Mouse (Mus musculus) heart, embryonic 14.5 days (tissue): ENCODE data around the gene Bdnf. TPM values are rescaled to one million over a fixed set of nuclear protein-coding genes. Genes with fewer than 3 reads are reported as not detected.

Source experiments
- ATAC-seq: fragments of 200-750 bp; cut with Nextera tagmentation; 2 replicates; pipeline ENCODE4 v1.8.0; 2017; ENCODE audit warnings: low read depth, moderate TSS enrichment; ENCODE audit not compliant: insufficient number of reproducible peaks, insufficient read depth, low FRiP score
- H3K27ac ChIP-seq, 2 experiments: fragments of 200-500 bp in 1 of 2; fragments of 300-500 bp in 1 of 2; sonication (generic) in 1 of 2; replicated peaks in 1 of 2; 2 replicates each; pipeline ENCODE4 v1.5.1; 2012 to 2014; ENCODE audit warnings: low read depth in 2 of 2, low read length in 2 of 2, control low read depth in 1 of 2, mild to moderate bottlenecking in 1 of 2, mixed read lengths in 1 of 2; ENCODE audit not compliant: control insufficient read depth in 1 of 2, insufficient read depth in 1 of 2
- H3K27me3 ChIP-seq: fragments of 300-500 bp; sonication (generic); 2 replicates; pipeline ENCODE4 v1.6.1; 2014; ENCODE audit warnings: mild to moderate bottlenecking, low read length, control low read depth; ENCODE audit not compliant: control insufficient read depth, insufficient read depth
- H3K36me3 ChIP-seq: fragments of 300-500 bp; sonication (generic); 2 replicates; pipeline ENCODE4 v1.6.1; 2014; ENCODE audit warnings: mild to moderate bottlenecking, control low read depth, low read length, mixed read lengths; ENCODE audit not compliant: control insufficient read depth, insufficient read depth
- H3K4me1 ChIP-seq, 2 experiments: fragments of 200-500 bp in 1 of 2; fragments of 300-500 bp in 1 of 2; sonication (generic) in 1 of 2; 2 replicates each; pipeline ENCODE4 v1.6.1; 2012 to 2014; ENCODE audit warnings: low read length in 2 of 2, control low read depth in 1 of 2, mixed read lengths in 1 of 2; ENCODE audit not compliant: control insufficient read depth in 2 of 2, insufficient read depth in 2 of 2
- H3K4me2 ChIP-seq: fragments of 300-500 bp; sonication (generic); 2 replicates; pipeline ENCODE4 v1.6.1; 2014; ENCODE audit warnings: mild to moderate bottlenecking, low read length
- H3K4me3 ChIP-seq, 2 experiments: fragments of 200-500 bp in 1 of 2; fragments of 300-500 bp in 1 of 2; sonication (generic) in 1 of 2; 2 replicates each; pipeline ENCODE4 v1.5.1; 2012 to 2014; ENCODE audit warnings: low read length in 2 of 2, mild to moderate bottlenecking in 2 of 2, control low read depth in 1 of 2, low read depth in 1 of 2, moderate library complexity in 1 of 2; ENCODE audit not compliant: control insufficient read depth in 1 of 2, insufficient read depth in 1 of 2
- H3K9ac ChIP-seq: fragments of 300-500 bp; sonication (generic); 2 replicates; pipeline ENCODE4 v1.6.1; 2014; ENCODE audit warnings: mild to moderate bottlenecking, low read length
- H3K9me3 ChIP-seq: fragments of 300-500 bp; sonication (generic); 2 replicates; pipeline ENCODE4 v1.6.1; 2016; ENCODE audit warnings: low read length, control low read depth; ENCODE audit not compliant: control insufficient read depth
- WGBS: fragments of 180-500 bp; shearing (Covaris S2); extraction: QIAGEN DNeasy Blood & Tissue Kit; methylation state at CpG from one replicate; pipeline ENCODE4 v1.1.7; 2014; 5-methylcytosine and 5-hydroxymethylcytosine counted together
- polyA plus RNA-seq: library from polyadenylated mRNA; unstranded; fragments of >200 nt; fragmentation: Nextera tagmentation; extraction: Ambion mirVana; gene quantifications from 2 replicates; pipeline ENCODE4 v1.2.1, GENCODE M21; 2014

Gene Bdnf
- polyA plus RNA-seq = 0.15 and 0.45 TPM in 2 replicates

DNA sequence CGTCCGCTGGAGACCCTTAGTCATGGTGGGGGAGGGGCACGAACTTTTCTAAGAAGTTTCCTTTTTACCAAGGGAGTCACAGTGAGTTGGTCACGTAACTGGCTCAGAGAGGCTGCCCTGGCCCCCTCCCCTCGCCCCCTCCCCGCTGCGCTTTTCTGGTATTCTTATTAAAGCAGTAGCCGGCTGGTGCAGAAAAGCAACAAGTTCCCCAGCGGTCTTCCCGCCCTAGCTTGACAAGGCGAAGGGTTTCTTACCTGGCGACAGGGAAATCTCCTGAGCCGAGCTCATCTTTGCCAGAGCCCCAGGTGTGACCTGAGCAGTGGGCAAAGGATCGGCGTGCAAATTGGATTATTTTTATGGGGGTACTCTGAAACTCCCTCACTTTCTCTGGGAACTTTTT, at the start of gene Bdnf:
Gene Bdnf, plus strand, starts transcription at position 169 of the 400 bp plus-strand sequence.
- ATAC-seq = no peak
- peaks cover 68% of the 10 kb centered on the region for H3K27me3 ChIP-seq
- peak within 1 kb of the TSS; percentile 69 for H3K4me2 ChIP-seq
- H3K36me3 ChIP-seq = no peaks in the 10 kb centered on the region
- peaks cover 8 to 27% of the 10 kb centered on the region in 2 experiments for H3K4me1 ChIP-seq
- H3K27ac ChIP-seq = no peak within 1 kb of the TSS
- H3K4me3 ChIP-seq = peak within 1 kb of the TSS; percentile 33 to 40
- no peaks in the 10 kb centered on the region for H3K9me3 ChIP-seq
- no peak within 1 kb of the TSS for H3K9ac ChIP-seq
- WGBS = 2% methylated on average over 15 of the region's 15 CpGs

DNA sequence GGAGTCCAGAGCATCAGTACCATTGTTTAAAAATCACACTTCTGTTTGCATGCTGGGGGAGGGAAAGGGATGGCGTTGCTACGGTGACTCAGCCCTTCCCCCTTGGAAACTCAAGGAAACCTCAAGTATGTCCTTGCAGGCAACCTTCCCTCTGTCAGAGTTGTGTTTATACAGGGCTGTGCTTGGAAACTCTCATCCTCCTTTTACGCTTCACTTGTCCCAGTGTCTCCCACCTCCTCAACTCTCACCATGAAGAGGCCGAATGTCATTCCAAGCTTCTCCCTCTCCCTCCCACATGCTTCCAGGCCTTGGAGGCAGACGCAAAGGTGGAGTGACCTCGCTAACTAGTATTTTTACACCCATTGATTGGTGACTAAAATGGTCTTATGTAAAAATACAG, 47.6 kb upstream of the Bdnf start:
- H3K27me3 ChIP-seq = no peaks in the 10 kb centered on the region
- ATAC-seq = no peak
- no peaks in the 10 kb centered on the region for H3K36me3 ChIP-seq
- no peaks in the 10 kb centered on the region for H3K9me3 ChIP-seq
- H3K4me2 ChIP-seq = no peak overlapping the region
- H3K9ac ChIP-seq = no peak overlapping the region
- H3K4me3 ChIP-seq = no peak overlapping the region
- no peaks in the 10 kb centered on the region for H3K4me1 ChIP-seq
- H3K27ac ChIP-seq = no peak overlapping the region
- 74% methylated on average over 6 of the region's 6 CpGs for WGBS

DNA sequence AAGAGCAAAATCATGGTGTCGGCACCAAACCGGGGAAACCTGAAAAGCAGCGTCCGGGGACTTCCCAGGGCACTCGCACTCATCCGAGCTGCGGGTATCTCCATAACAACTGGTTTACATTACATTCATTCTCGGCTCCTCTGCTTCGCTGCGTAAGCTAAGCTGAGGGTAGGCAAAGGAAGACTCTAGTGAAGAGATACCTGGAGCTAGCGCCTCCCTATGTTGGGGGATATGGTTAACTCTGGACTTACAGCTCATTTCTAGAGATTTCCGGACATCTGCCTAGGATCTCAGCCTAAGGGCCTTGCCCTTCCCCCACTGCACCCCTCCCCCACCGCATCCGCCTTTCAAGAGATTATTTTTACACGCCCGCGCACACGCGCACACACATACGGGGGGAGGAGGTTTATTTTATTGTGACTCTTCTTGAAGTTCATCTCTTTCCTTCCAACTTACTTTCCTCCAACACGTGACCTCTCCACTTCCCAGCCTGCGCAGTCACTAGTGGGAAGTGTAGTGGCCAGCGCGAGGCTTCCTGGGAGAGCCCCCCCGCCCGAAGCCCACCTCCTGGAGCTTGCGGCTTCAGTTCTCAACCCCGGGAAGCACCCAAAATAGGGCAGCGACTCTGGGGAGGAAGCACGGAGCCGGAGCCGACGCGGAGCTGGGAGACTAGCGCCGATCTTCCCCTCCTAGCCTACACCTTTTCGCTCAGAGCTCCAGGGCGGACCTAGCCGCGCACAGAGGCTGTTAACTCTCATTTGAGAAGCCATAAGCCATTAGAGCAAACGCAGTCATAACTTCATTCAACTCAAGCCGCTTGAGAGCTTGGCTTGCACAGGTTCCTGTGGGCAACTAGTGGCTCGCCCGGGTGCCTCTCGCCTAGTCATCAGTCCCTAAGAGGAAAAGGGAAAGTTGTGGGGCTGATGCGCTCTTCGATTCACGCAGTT, 718 bp upstream of the Bdnf start:
- H3K4me3 ChIP-seq = peak overlapping the region; percentile 33 to 40
- H3K36me3 ChIP-seq = no peaks in the 10 kb centered on the region
- ATAC-seq = no peak
- peaks cover 63% of the 10 kb centered on the region for H3K27me3 ChIP-seq
- H3K9ac ChIP-seq = no peak overlapping the region
- no peaks in the 10 kb centered on the region for H3K9me3 ChIP-seq
- H3K4me2 ChIP-seq = peak overlapping the region; percentile 69
- no peak overlapping the region for H3K27ac ChIP-seq
- WGBS = 1% methylated on average over 48 of the region's 48 CpGs
- H3K4me1 ChIP-seq = peaks cover 8 to 27% of the 10 kb centered on the region in 2 experiments

DNA sequence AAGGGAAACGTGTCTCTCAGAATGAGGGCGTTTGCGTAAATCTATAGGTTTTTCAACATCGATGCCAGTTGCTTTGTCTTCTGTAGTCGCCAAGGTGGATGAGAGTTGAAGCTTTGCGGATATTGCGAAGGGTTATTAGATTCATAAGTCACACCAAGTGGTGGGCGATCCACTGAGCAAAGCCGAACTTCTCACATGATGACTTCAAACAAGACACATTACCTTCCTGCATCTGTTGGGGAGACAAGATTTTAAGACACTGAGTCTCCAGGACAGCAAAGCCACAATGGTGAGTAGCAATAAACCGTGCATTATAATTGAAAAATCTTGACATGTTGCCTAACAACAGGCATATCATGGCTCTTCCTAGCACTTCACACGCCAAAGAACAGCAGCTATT, 551 bp downstream of the Bdnf start:
- Histone ChIP-seq H3K9ac (no peak overlapping the region), H3K4me3 (no peak overlapping the region), H3K27me3 (peaks cover 68% of the 10 kb centered on the region), H3K9me3 (no peaks in the 10 kb centered on the region), H3K4me2 (no peak overlapping the region), H3K36me3 (no peaks in the 10 kb centered on the region), H3K27ac (no peak overlapping the region), H3K4me1 (peaks cover 8 to 27% of the 10 kb centered on the region in 2 experiments)
- no peak for ATAC-seq
- WGBS = 9% methylated on average over 11 of the region's 11 CpGs

DNA sequence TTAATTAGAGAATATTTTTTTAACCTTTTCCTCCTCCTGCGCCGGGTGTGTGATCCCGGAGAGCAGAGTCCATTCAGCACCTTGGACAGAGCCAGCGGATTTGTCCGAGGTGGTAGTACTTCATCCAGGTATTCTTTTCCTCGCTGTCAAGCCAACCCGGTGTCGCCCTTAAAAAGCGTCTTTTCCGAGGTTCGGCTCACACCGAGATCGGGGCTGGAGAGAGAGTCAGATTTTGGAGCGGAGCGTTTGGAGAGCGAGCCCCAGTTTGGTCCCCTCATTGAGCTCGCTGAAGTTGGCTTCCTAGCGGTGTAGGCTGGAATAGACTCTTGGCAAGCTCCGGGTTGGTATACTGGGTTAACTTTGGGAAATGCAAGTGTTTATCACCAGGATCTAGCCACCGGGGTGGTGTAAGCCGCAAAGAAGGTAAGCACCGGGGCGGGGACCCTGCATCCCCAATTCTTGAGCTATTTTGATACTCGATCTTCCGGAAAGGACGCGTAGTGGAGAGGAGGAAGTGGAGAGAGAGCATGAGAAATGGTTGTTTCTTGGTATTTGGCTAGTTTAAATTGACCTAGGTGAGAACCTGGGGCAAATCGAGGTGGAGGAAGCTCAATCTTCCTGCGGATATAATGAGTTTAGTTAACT, 1.6 kb downstream of the Bdnf start:
- Histone ChIP-seq H3K27ac (no peak overlapping the region), H3K4me2 (peak overlapping the region; percentile 46), H3K9ac (no peak overlapping the region), H3K27me3 (peaks cover 71% of the 10 kb centered on the region), H3K9me3 (no peaks in the 10 kb centered on the region), H3K4me3 (peak overlapping the region in 1 of 2 experiments; percentile 19; a peak in 3 of 4 replicates), H3K4me1 (peaks cover 8 to 27% of the 10 kb centered on the region in 2 experiments), H3K36me3 (no peaks in the 10 kb centered on the region)
- ATAC-seq = no peak
- 2% methylated on average over 29 of the region's 29 CpGs for WGBS

DNA sequence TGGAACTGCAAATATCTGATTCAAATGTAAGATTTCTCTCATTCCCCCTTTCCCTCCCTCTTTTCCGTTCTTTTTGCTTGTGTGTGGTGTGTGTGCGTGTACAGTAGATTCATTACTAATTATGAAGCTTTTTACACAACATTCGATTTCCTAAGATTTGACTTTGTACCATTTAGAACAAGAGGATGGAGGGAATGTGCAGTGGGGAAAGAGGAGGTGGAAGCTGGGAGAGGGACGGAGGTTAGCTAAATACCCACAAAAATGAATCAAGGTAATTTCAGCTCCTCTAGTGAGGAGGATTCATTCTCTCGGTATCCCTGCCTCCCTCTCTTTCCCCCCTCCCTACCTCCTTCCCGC, 2.1 kb downstream of the Bdnf start:
- ATAC-seq = no peak
- Histone ChIP-seq H3K36me3 (no peaks in the 10 kb centered on the region), H3K4me3 (peak overlapping the region in 1 of 2 experiments; percentile 43; a peak in 1 of 4 replicates), H3K9ac (no peak overlapping the region), H3K4me1 (peaks cover 8 to 27% of the 10 kb centered on the region in 2 experiments), H3K4me2 (peak overlapping the region; percentile 81; the same call in 1 of the 2 replicates), H3K9me3 (no peaks in the 10 kb centered on the region), H3K27ac (no peak overlapping the region), H3K27me3 (peaks cover 71% of the 10 kb centered on the region)
- 1% methylated on average over 5 of the region's 6 CpGs for WGBS

DNA sequence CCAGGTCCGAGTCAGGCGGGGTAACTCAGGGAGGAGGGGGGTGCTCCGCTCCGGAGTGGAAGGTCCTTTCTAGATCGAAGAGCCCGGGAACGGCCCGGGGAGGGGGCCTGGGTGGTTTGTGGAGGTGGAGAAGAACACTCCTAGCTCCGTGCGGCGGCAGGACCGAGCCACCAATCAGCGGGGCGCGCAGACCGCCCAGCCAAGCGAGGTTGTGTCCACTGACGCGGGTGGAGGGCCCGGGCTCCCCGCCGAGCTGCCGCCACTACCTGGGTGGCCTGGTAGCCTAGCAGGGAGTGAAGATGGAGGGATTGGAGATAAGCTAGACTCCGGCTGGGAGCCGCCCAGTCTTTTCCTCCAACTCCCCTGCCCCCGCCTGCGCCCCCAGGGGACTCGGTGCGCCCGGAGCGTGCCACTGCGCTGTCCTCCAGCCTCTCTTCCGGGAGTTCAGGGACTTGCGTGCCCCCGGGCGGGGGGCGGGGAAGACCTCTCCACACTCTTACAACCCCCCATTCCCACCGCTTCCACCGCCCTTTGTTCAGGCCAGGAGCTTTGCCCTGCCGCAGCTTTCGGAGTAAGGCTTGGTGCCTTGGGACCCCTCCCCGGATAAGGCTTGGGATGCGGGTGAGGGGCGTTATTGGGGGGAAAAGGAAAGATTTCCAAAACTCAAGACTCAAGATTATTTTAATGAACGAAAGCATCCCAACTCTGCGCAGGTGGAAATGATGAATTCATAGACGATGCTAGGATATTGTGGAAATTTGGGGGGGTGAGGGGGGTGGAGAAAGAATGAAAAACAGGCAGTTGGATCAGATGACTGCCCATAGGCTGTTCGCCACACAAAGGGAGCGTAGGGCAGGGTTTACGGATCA, 3.0 kb downstream of the Bdnf start:
- peak overlapping the region; percentile 81 for H3K4me2 ChIP-seq
- H3K4me3 ChIP-seq = peak overlapping the region; percentile 36 to 43
- under 1% methylated on average over 50 of the region's 50 CpGs for WGBS
- H3K4me1 ChIP-seq = peaks cover 8 to 27% of the 10 kb centered on the region in 2 experiments
- peak overlapping the region; percentile 11; the same call in 1 of the 2 replicates for H3K9ac ChIP-seq
- no peaks in the 10 kb centered on the region for H3K36me3 ChIP-seq
- no peaks in the 10 kb centered on the region for H3K9me3 ChIP-seq
- no peak for ATAC-seq
- H3K27me3 ChIP-seq = peaks cover 71% of the 10 kb centered on the region
- no peak overlapping the region for H3K27ac ChIP-seq
